Mouse (Mus musculus) heart, embryonic 11.5 days (tissue): ENCODE results near the gene Golim4. TPM values are rescaled to one million over a fixed set of nuclear protein-coding genes. Genes with fewer than 3 reads are reported as not detected.
"Not testable (repeated sequence)": the region's sequence is repeated elsewhere in the genome, so short reads cannot be mapped to it uniquely, and the experiment has no call there.

Experiments used
- ATAC-seq: fragments of 200-750 bp; cut with Nextera tagmentation; replicated peaks from 2 replicates; pipeline ENCODE4 v1.8.0; 2017; ENCODE audit warnings: moderate library complexity; ENCODE audit not compliant: insufficient number of reproducible peaks, low FRiP score, low TSS enrichment
- H3K27ac ChIP-seq: fragments of 300-500 bp; sonication (generic); 2 replicates; pipeline ENCODE4 v1.5.1; 2014; ENCODE audit warnings: mild to moderate bottlenecking, low read depth, low read length
- H3K27me3 ChIP-seq: fragments of 300-500 bp; sonication (generic); 2 replicates; pipeline ENCODE4 v1.6.1; 2014; ENCODE audit warnings: mild to moderate bottlenecking, low read length, mixed read lengths; ENCODE audit not compliant: control insufficient read depth, insufficient read depth
- H3K36me3 ChIP-seq: fragments of 300-500 bp; sonication (generic); 2 replicates; pipeline ENCODE4 v1.6.1; 2014; ENCODE audit warnings: mild to moderate bottlenecking, low read length, moderate library complexity, mixed read lengths; ENCODE audit not compliant: control insufficient read depth, insufficient read depth
- H3K4me1 ChIP-seq: fragments of 300-500 bp; sonication (generic); 2 replicates; pipeline ENCODE4 v1.6.1; 2014; ENCODE audit warnings: low read length; ENCODE audit not compliant: control insufficient read depth, insufficient read depth
- H3K4me2 ChIP-seq: fragments of 300-500 bp; sonication (generic); 2 replicates; pipeline ENCODE4 v1.6.1; 2014; ENCODE audit warnings: mild to moderate bottlenecking, moderate library complexity
- H3K4me3 ChIP-seq: fragments of 300-500 bp; sonication (generic); 2 replicates; pipeline ENCODE4 v1.5.1; 2014; ENCODE audit warnings: low read depth, low read length
- H3K9ac ChIP-seq: fragments of 300-500 bp; sonication (generic); 2 replicates; pipeline ENCODE4 v1.6.1; 2014; ENCODE audit warnings: mild to moderate bottlenecking, low read depth, low read length, moderate library complexity
- H3K9me3 ChIP-seq: fragments of 300-500 bp; sonication (generic); replicated peaks from 2 replicates; pipeline ENCODE4 v1.6.1; 2016; ENCODE audit warnings: low read length; ENCODE audit not compliant: control insufficient read depth
- WGBS: fragments of 180-500 bp; shearing (Covaris S2); extraction: QIAGEN DNeasy Blood & Tissue Kit; methylation state at CpG from one replicate; pipeline ENCODE4 v1.1.7; 2014; ENCODE audit not compliant: insufficient replicate concordance; 5-methylcytosine and 5-hydroxymethylcytosine counted together
- polyA plus RNA-seq: library from polyadenylated mRNA; unstranded; fragments of >200 nt; fragmentation: Nextera tagmentation; extraction: Ambion mirVana; gene quantifications from 2 replicates; pipeline ENCODE4 v1.2.1, GENCODE M21; 2014

The Golim4 gene
- 40.4 and 45.4 TPM in 2 replicates for polyA plus RNA-seq

DNA sequence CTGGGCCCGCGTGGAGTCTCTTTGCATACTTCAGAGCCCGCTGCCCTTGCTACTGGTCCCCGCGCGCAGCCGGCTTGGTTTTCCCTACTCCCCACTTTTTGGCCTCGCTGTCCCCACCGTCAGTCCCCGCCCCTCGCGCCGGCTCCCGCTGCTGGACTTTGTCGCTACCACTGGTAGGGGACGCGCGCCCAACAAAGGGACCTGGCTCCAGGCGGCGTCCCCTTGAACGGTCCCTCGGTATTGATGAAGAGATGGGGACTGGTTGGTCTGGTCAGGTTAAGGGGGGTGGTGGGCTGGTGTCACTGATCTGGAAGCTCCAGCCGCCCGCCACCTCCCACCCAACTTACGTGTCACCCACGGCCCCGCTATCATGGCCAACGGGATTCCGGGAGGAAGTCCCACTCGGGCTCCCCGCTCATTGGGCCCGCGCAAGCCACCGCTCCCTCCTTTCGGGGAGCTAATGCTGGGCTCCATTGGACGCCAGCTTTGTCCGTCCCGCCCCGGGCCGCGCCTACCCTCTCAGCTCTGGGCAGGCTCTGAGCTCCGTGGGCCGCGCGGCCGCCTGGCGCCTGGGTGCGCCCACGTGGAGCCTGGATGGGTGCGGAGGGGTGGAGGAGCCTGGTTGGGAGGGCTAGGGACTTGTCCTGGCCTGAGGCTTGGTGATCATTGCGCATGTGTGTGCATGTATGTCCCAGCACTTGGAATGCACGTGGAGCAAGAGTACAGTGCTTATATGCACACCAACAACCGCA lies at the start of gene Golim4:
Golim4 (minus strand) TSS at position 399 of the 752 bp plus-strand sequence.
- Histone ChIP-seq H3K4me1 (peaks cover 17% of the 10 kb centered on the region), H3K27me3 (no peaks in the 10 kb centered on the region), H3K4me3 (peak within 1 kb of the TSS; percentile 75), H3K9ac (peak within 1 kb of the TSS; percentile 86), H3K4me2 (peak within 1 kb of the TSS; percentile 90), H3K36me3 (no peaks in the 10 kb centered on the region), H3K9me3 (no peaks in the 10 kb centered on the region), H3K27ac (peak within 1 kb of the TSS; percentile 93)
- WGBS = under 1% methylated on average over 53 of the region's 53 CpGs
- peak; percentile 98 for ATAC-seq

DNA sequence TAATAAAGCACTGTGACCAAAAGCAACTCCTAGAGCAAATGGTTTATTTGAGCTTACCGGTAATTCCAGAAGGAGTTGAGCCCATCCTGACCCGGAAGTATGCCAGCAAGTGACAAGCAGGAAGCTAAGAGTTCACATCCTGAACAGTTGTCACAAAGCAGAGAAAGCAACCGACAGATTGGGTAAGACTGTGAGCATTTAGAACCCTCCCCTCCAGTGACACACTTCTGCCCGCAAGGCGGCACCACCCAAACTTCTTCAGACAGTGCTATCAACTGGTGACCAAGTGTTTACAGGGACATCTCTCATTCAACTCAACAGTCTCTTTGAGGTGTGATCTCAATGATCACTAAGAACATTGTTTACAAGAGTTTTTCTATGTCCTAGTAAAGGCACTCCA lies 48.9 kb upstream of the Golim4 start:
- Histone ChIP-seq H3K36me3 (no peaks in the 10 kb centered on the region), H3K4me2 (no peak overlapping the region), H3K27me3 (no peaks in the 10 kb centered on the region), H3K4me3 (no peak overlapping the region), H3K27ac (no peak overlapping the region), H3K4me1 (no peaks in the 10 kb centered on the region), H3K9me3 (no peaks in the 10 kb centered on the region), H3K9ac (no peak overlapping the region)
- no peak for ATAC-seq
- 66% methylated on average over 5 of the region's 5 CpGs for WGBS

DNA sequence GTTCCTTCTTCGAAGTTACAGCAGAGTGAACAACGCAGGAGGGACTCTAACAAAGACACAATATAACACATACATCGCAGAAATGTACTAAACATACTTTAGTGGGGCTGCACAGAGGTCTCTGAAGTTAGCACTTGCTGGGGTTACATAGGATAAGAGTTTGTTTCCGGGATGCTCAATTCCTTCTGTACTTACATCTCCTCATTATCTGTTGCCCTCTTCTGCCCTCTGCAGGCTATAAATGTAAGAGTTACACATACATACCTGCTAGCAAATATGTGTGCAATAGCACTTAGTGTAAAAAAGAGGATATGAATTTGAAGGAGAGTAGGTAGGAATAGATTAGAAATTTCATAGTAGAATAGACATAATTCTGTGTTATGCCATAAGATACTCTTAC lies 44.4 kb upstream of the Golim4 start:
- no peak for ATAC-seq

DNA sequence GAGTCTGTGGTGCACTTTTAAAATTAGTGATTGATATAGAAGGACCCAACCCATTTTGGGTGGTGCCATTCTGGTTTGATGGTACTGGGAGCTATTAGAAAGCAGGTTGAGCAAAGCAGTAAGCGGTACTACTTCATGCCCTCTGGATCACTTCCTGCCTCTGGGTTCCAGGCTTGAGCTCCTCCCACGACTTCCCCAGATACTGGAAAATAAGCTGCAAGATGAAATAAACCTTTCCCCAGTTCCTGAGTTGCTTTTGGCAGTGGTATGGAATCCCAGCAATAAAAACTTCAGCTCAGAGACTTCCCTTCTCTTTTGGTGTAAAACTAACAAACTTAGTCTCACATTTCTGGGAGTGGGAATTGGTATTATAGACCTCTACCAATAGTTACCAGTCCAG lies 43.7 kb upstream of the Golim4 start:
- H3K4me2 ChIP-seq = no peak overlapping the region
- no peak for ATAC-seq

More for the DNA sequence above, 44.4 kb upstream of the Golim4 start:
- Histone ChIP-seq H3K36me3 (no peaks in the 10 kb centered on the region), H3K4me2 (no peak overlapping the region), H3K4me3 (no peak overlapping the region), H3K4me1 (no peaks in the 10 kb centered on the region), H3K9me3 (no peaks in the 10 kb centered on the region), H3K27ac (no peak overlapping the region), H3K27me3 (no peaks in the 10 kb centered on the region), H3K9ac (no peak overlapping the region)
- WGBS = 39% methylated on average over 4 of the region's 4 CpGs

DNA sequence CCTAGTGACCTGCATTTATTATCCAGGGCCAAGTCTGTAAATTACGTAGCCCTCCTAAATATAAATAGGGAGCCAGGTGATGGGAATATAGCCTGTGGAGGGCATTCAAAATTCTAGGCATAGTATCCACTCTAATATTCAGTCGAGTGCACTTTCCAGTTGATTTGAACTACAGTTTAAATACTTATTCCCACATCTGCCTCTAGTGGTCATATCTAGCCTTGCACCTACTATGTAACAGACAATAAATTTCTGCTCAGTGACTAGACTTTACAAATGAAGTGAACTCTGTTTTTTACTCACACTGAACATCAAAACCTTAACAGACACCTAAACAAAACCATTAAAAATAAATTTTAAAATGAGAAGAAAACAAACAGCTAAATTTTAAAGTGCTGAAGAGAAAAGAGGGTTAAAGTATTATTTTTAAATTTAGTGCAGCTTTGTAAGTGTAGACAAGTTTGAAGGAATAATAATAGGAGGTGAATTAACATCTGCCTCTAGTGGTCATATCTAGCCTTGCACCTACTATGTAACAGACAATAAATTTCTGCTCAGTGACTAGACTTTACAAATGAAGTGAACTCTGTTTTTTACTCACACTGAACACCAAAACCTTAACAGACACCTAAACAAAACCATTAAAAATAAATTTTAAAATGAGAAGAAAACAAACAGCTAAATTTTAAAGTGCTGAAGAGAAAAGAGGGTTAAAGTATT lies 24.4 kb upstream of the Golim4 start:
- not testable (repeated sequence) for H3K9me3 ChIP-seq, ATAC-seq, H3K4me1 ChIP-seq, H3K27ac ChIP-seq, H3K4me2 ChIP-seq, H3K36me3 ChIP-seq, H3K4me3 ChIP-seq, H3K27me3 ChIP-seq, H3K9ac ChIP-seq
- WGBS = 71% methylated on average over 2 of the region's 2 CpGs

More for the DNA sequence above, 43.7 kb upstream of the Golim4 start:
- Histone ChIP-seq H3K36me3 (no peaks in the 10 kb centered on the region), H3K9me3 (no peaks in the 10 kb centered on the region), H3K27ac (no peak overlapping the region), H3K4me3 (no peak overlapping the region), H3K27me3 (no peaks in the 10 kb centered on the region), H3K9ac (no peak overlapping the region), H3K4me1 (no peaks in the 10 kb centered on the region)
- 61% methylated on average over 2 of the region's 2 CpGs for WGBS

DNA sequence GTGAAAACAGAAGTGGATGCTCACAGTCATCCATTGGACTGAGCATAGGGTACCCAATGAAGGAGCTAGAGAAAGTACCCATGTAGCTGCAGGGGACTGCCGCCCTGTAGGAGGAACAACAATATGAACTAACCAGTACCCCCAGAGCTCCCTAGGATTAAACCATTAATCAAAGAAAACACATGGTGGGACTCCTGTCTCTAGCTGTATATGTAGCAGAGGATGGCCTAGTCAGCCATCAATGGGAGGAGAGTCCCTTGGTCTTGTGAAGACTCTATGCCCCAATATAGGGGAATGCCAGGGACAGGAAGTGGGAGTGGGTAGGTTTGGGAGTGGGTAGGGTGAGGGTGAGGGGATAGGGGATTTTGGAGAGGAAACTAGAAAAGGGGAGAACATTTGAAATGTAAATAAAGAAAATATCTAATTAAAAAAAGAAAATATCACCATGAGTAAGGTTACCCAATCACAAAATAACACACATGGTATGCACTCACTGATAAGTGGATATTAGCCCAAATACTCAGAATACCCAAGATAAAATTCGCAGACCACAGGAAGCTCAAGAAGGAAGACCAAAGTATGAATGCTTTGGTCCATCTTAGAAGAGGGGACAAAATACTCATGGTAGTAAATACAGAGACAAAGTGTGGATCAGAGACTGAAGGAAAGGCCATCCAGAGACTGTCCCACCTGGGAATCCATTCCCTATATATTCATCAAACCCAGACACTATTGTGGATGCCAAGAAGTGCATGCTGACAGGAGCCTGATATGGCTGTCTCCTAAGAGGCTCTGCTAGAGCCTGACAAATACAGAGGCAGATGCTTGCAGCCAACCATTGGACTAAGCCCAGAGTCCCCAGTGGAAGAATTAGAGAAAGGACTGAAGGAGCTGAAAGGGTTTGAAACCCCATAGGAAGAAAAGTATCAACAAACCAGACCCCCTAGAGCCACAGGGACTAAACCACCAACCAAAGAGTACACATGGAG lies 6.3 kb upstream of the Golim4 start:
- WGBS = 73% methylated on average over 2 of the region's 2 CpGs
- not testable (repeated sequence) for H3K27ac ChIP-seq, H3K27me3 ChIP-seq, H3K4me2 ChIP-seq, H3K4me1 ChIP-seq, H3K9me3 ChIP-seq, H3K4me3 ChIP-seq, ATAC-seq, H3K36me3 ChIP-seq, H3K9ac ChIP-seq

DNA sequence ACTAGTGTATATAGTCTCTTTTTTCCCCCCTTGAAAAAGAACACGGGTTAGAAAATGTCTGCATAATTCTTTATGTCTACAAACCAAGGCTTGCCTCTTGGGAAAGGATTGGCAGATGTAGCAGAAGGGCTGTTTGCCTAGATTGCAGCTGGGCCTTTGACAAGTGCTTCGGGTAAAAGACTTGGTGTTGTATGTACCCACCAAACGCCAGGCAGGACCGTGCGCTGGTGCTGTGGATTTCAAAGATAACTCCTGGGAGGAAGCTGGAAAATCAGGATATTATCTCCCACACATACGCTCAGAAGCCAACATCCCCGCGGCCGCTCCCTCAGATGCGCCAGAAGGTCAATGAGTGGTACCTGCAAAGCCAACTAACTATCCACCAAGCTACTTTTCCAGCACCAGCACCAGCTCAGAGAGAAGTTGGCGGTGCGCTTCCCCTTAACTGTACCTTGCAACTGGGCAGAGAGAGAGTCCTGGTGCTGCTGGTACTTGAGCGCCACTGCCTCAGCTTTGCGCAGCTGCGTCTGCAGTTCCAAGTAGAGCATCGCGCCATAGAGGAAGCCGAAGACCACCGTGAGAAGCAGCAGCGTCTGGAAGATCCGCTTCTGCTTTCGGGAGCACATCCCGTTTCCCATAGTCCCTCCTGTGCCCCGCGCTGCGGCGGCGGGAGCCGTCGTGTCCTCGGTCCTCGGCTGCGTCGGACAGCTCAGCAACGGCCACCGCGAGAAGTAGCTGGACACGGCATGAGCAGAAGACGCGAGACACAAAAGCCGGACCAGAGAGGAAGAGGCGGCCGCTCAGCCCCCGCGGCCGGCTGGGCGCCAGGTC lies 873 bp downstream of the Golim4 start:
- H3K36me3 ChIP-seq = no peaks in the 10 kb centered on the region
- H3K4me3 ChIP-seq = peak overlapping the region; percentile 75
- peak overlapping the region; percentile 86 for H3K9ac ChIP-seq
- H3K9me3 ChIP-seq = no peaks in the 10 kb centered on the region
- H3K27me3 ChIP-seq = no peaks in the 10 kb centered on the region
- peak overlapping the region; percentile 93 for H3K27ac ChIP-seq
- peak; percentile 55 for ATAC-seq
- WGBS = 2% methylated on average over 47 of the region's 47 CpGs
- H3K4me1 ChIP-seq = peaks cover 17% of the 10 kb centered on the region
- H3K4me2 ChIP-seq = peak overlapping the region; percentile 90
